Mouse (Mus musculus): ENCODE measurements around the gene Scyl2. TPM values are rescaled to one million over a fixed set of nuclear protein-coding genes. Genes with fewer than 3 reads are reported as not detected.
A peak's percentile ranks its signal among the peaks of the same experiment; 100 is the strongest.
"Not testable (repeated sequence)": the region's sequence is repeated elsewhere in the genome, so short reads cannot be mapped to it uniquely, and the experiment has no call there.

Gene Scyl2
- 1 to 10 TPM; 7.6 to 9.0 TPM for polyA plus RNA-seq (2017; shearing (Covaris generic))

DNA sequence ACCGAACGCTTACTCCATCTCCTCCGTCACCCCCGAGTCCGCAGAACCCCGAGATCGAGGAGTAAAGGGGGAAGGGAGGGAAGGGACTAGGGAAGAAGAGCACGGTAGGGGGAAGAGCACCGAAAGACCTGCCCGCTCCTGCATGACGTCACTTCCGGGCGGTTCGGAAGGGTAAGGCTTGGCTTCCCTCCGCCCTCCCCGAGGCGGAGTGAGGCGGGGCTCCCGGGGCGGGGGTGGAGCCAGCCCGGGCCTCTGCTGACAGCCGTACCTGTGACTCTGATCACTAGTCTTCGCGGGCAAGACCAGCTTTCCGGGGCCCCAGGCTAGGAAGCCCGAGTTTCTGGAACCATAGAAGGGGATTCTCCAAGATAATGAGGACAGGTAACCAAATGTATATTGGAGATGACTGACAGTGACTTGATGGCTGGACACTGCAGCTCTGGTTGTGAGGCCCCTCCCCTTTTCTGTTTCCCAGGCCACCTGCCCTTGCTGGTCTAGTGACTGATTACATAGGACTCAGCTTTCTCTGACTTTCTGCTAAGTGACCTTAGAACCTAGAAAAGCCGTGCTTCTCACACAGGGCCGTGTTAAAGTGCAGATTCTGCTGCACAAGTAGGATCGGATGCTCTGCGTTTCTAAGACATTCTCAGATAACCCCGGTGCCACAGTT is at the start of gene Scyl2:
Scyl2 (minus strand) TSS at position 147 of the 670 bp plus-strand sequence.
- ATAC-seq: peak; percentile 96

DNA sequence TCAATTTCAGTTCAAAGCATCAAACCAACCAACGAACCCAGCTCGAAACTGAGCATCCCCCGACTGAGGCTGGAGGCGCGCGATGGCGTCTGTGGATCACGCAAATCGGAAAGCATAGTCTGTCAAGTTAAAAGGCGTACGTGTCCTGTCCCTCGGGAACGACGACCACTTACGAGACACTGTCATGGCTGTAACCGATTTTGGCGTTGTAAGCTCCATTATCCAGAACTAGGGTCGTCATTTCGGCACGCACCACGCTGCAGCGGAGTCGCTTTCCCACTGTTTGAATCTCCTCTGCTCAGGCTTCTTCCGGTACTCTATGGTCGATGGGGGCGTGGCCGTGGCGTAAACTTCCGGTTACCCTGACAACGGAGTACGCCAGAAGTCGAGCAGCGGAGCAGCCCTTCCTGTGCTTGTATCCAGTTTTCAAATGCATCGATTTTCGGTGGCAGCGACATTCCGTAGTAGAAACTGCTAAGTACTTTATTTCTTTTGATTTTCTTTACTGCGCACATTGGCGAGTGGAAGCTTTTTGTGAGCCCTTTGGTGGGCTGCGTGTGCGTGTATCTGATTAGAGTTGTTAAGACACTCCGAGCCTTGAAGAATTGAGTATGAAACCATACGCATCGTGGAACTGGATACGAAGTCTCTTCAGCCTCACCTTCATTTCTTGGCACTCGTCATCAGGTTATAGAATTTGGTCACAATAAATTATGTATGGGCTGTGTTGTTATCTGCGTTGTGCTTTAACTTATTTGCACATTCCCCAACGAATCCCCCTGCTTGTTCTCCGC is 46.1 kb upstream of the Scyl2 start, which contains the start of gene Actr6:
Actr6 (minus strand) TSS at position 295 of the 794 bp plus-strand sequence.
- peak; percentile 99 for ATAC-seq

DNA sequence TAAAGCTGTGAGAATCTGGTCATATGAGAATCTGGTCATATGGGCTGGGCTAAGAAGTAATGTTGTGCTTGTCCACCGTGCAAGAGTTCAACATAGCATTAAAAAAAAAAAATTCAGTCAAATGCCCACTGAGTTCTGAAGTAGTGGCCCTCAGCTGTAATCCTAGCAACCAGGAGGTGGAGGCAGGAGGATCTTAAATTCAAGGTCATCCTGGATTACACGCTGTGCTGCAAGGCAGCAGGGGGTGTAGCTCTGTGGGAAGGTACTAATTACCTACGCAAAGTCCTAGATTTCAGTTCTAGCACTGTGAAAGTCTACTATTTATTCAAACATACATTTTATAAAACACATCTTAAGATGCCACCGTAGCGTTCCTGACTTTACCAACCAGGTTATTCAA is 45.3 kb upstream of the Scyl2 start:
- no peak for ATAC-seq

DNA sequence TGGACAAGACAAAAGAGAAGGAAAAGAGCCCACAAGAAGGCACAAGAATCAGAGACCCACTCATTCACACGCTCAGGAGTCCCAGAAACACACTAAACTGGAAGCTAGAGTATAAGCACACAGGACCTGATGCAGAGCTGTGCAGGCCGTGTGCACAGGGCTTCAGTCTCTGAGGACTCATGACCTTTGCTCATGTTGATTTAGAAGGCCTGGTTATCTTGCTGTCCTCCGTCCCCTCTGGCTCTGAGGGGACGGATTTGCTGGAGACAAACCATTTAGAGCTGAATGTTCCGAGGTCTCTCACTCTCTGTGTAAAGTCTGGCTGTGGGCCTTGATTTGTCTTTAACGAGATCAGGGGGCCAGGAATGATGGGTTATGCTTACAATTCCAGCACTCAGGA is 44.3 kb upstream of the Scyl2 start:
- ATAC-seq: no peak

DNA sequence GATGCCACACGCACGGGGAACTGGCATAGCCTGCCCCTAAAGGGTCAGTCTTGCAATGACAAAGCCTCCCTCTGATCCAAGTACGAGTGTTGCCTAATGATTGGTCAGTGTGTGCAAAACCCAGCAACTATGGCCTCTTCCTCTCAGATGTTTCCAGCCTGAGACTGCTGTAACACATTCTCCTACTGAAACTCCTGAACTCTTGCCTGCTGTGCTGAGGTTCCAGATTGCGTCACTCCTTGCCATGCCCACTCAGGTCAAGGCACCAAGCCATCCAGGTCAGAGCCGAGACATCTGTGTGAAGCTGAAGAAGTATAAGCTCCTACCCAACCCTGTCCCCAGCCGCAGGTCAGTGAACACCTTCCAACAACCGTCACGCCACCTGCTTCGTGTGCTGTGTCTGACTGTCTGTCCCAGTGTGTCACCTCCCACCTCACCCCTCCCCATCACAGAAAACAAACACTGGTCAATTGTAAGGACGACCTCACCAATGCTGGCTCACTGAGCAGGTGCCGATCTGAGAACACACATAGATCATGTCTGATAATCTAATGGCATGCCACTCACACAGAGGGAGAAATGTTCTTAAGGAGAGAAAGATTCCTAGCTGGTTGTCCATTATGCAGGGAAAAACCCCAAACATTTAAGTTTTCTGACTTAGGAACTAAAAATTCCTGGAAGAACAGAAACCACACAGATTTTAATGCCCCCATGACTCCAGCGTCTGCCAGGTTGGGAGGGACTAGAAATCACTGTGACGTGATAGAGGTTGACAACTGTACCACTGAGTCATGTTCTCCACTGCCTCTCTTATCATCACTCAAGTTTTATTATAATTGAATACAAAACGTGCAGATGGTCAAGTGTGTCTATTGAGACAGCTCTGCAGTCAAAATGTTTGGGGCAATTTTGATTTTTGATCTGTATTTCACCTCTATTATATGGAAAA is 36.4 kb upstream of the Scyl2 start:
- no peak for ATAC-seq

DNA sequence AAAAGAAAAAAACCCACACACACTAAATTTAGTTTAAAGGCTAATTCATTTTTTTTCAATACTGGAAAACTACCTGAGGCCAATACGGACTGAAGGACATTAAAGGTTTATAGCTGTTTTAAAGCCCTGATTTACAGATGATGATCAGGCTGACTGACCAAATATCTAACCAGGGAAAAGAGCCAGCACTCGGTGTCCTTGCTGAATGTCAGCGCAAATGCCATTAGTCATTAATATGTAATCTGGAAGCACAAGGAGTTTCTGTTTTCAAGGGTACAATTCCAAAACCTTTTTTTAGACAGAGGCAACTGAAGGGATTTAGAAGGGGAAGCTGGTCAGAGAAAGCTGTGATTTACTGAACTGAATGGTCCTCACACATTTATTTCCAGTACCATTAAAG is 34.7 kb upstream of the Scyl2 start:
- no peak for ATAC-seq

DNA sequence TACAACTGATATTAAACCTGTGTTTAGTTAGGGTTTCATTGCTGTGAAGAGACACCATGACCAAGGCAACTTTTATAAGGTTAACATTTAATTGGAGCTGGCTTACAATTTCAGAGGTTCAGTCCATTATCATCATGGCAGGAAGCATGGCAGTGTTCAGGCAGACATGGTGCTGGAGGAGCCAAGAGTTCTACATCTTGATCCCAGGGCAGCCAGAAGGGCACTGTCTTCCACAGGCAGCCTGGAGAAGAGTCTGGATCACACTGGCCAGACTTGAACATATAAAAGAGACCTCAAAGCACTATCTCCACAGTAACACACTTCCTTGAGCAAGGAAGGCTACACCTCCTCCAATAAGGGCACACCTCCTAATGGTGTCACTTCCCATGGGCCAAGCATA is 34.2 kb upstream of the Scyl2 start:
- no peak for ATAC-seq

DNA sequence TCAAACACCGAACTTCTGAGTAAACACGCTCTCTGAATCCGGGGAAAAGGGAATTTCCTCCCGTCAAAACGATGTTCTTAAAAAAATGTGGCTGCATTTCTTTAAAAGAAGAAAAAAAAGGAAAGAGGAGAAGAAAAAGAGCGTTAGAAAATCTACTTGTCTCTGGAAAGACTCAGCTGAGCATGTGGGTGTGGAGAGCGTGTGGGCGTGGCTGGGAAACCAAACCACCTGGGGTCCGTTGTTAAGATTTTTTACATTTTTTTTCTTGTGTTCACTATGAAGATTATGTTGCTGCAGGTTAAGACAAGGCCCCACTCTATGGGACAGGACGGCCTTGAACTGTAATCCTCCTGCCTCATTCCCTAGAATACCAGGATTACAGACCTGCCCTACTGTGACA is 28.8 kb upstream of the Scyl2 start:
- no peak for ATAC-seq

DNA sequence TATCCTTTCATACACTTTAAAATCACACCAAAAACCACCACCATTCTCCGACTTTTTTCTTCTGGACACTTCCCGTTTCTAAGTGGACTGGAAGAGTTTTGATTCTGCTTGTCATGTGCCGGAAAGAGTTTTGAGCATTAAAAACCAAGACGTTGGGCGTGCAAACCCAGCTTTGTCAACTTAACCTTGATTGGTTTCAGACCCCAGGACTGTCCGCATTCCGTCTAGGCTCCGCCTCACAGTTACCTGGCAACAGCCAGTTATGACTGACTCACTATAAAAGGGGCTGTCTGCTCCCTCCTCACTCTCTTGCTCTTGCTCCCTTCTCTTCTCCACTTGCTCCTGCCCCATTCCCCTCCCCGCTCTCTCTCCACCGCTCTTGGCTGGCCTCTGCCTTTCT is 22.6 kb upstream of the Scyl2 start:
- peak; percentile 40 for ATAC-seq

DNA sequence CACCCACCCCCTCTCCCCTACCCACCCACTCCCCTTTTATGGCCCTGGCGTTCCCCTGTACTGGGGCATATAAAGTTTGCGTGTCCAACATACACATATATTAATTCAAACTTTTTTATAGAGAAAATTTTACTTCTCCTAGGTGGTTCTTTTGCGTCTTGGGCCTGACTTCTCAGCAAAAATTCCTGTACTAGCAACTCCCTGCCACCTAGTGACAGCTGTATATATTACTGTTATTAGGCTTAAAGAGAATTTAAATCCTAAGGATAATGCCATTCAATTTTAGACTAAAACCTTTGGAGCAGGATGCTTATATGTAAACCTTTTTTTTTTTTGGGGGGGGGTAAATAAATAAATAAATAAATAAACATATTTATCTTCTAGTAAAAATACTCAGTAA is 21.3 kb upstream of the Scyl2 start:
- no peak for ATAC-seq

DNA sequence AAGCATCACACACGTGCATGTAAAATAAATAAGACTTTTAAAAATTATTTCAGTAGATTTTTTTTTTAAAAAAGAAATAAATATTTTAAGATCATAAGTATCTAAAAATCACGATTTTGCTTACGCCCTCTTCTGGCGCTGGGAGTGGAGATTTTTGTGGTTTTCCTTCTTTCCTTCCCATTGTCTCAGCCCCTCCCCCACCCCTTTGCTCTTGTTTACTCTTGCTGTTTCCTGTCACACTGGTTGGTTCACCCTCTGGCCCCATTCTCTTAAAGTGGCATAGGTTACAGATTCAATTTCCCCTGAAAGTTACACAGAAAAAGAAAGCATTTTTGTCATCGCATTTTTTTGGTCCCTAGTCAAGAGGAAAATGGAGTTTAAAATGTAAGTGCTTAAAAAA is 17.0 kb upstream of the Scyl2 start:
- ATAC-seq: peak; percentile 94

DNA sequence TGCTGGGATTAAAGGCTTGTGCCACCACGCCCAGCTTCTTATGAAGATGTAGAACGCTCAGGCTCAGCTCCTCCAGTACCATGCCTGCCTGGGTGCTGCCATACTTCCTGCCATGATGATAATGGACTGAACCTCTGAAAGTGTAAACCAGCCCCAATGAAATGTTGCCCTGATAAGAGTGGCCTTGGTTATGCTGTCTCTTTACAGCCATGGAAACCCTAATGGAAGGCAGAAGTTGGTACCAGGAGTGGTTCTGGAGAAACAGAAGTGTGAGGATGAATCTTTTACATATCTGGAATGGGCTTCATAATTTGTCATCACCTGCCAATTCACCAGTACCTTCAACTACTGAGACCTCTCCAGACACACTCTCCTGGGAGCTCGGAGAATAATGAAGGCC is 11.9 kb upstream of the Scyl2 start:
- ATAC-seq: no peak

DNA sequence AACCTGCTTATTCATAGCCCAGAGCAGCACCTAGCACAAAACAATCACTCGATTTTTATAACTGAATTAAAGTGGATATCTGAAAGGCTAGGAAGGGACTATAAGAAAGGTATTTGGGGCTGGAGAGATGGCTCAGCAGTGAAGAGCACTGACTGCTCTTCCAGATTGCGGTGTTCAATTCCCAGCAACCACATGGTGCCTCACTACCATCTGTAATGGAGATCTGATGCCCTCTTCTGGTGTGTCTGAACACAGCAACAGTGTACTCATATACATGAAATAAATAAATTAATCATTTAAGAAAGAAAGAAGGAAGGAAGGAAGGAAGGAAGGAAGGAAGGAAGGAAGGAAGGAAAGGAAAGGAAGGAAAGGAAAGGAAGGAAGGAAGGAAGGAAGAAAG is 10.2 kb upstream of the Scyl2 start:
- not testable (repeated sequence) for ATAC-seq

DNA sequence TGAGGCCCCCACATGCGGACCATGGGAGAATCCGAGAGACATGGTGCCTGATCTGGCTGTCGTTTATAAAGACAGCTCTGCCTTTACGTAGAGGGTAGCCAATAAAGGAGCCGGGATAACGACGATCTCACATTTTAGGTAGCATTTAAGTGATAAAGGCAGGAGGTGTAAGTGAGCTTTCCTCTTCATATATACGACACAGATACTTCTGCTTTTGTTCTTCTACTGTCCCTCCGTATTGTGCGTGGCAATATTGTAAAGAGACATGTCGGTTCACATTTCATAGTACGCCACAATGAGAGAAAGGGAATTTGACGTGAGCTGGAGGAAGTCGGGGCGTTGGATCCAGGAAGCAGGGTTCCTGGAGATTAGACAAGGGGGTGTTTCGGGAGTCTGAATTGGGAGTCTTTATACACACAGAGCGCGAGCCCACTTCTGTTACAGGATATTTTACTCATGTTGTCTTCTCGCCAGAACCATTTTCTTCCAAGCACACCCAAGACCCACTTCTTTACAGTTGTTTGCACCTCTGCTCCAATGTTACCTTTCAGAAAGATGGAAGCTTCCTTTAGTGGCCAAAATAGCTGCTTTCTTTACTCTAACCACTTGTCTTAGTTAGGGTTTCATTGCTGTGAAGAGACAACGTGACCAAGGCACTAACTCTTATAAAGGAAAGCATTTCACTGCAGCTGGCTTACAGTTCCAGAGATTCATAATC is 9.3 kb upstream of the Scyl2 start:
- no peak for ATAC-seq

DNA sequence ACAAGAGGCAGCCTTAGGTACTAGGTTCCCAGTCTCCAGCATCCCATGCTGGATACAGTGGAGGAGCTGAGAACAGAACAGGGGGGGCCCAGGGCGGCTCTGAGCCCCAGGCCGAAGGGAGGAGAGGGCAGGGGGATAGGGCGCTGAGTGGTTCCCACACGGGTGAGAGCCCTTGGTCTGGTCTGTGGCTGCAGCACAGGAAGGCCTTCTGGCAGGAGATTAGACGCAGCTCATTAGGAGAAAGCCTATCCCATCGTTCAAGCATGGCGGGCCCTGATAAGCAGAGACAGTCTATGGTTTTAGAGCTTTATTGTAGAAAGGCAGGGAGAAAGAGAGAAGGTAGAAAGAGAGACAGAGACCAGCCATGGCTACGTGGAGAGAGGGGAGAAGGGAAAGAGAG is 3.9 kb upstream of the Scyl2 start:
- ATAC-seq: no peak

DNA sequence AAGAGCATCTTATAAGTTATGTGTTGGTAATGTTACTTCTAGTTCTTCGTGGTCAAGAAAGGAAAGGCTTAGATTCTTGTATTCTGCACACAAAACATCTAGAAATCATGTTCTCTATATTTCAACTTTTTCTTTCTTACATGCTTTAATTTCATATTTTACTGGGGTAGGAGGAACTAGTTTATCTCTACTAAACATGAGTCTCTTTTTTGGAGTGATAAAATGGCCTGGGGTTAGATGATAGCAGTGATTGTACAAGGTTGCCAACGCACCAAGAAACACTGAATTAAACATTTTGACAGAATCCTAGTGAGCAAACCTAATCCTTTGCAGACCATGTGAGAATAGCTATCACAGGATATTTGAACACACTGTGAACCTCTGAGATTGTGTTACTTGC is 1.4 kb upstream of the Scyl2 start:
- ATAC-seq: no peak

DNA sequence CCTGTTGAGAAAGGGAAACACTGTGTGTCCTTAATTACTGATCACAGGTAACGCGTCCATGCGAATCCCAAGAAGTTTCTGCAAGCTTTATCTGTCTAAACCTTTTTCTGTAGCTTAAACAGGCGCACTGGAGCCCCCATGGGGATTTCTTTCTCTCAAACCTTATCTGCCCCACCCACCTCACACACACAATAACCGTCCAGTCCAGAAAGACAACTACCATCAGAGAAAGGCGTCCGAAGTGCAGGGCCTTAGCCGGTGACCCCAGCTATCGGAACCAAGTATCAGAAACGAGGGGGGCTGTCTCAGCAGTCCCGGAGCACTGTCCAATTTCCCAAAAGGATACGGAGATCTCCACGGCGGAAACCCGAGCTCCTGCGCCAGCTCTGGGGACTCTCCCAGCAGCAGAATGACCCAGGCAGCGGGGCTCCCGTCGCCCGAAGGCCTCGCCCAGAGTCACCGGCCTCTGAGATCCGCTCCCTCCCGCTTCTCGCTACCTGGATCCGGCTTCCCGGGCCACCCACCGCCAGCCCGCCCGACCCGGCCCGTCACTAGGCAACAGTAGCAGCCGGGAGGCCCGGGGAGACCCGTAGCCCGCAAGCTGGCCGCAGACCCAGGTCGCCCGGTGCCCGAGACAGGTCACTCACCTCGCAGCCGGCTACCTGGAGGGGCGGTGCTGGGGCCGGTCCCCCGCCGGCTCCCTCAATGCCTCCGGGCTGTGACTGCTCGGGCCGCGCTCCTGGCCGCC is 520 bp downstream of the Scyl2 start:
- ATAC-seq: peak; percentile 37

DNA sequence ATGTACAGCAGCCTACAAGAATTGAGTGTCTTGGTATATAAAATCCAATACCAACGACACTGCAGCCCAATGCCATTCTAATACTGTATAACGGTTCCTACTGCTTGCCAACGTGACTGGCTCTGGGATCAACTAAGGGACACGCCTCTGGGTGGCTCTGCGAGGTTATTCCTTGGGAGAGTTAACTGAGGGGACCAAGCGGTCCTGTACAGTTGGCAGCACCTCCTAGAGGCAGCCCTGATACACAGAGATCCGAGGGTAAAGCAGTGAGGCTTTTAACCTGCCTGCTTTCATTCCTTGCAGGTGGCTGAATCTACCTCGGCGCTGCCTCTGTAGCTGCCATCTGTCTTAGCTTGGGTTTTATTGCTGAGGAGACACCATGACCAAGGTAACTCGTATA is 3.1 kb downstream of the Scyl2 start:
- ATAC-seq: no peak

DNA sequence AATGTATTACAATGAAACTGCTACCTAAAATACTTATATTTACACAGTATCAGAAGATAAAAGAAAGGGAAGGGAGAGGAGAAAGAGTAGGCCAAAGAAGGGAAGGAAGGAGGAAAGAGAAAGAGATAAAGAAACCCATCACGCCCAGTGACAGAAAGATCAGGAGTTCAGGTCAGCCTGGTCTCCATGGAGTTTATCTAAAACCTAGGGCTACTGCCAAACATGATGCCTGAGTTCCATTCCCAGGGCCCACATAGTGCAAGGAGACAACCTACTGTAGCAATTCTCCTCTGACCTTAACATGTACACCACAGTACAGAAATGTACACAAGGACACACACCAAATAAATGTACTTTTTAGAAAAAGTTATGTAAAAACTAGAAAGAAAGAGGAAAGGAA is 3.9 kb downstream of the Scyl2 start:
- no peak for ATAC-seq

DNA sequence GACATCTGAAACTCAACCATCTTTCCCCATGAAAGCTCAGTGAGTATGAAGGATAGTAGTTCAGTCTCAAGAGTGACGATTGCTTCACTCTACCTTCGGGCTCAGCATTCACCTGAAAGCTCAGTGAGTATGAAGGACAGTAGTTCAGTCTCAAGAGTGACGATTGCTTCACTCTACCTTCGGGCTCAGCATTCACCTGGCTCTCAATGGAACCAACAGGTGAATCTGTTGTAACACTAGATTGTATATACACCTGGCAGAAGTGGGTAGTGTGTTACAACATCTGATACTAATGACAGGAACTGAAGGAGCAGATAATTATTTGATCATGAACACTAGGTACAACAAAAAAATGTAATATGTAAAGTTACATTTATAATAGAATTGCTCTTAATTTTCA is 4.4 kb downstream of the Scyl2 start:
- ATAC-seq: no peak

DNA sequence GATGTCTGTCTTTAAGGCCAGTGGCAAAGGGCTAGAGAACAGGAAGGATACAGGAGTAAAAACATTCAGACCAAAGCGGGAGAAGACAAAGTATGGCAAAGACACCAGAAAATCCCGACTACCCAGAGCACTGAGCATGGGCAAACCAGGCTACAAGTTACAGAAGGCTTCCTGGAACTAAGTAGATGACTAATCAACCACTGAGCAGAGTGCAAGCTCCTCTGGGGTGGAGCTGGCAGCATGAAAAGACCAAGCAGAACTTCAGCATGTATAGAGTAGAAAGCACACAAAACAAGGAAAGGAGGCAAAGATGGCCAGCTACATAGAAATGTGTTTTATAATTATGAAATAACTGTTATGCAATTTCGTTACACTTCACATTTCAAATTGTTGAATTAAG is 5.6 kb downstream of the Scyl2 start:
- ATAC-seq: no peak

DNA sequence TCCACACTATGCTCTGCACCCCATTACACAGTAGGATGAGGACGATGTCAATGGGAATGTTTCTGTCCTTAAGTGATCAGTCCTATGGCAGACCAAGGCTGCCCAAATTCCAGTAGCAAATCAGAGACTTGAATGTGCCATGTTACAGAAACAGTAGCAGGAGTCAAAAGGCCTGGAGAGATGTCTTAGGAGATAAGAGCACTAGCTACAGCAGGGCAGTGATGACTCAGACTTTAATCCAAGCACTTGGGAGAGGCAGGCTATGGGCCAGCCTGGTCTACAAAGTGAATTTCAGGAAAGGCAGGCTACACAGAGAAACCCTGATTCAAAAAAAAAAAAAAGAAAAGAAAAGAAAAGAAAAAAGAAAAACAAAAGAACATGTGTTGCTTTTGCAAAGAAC is 6.6 kb downstream of the Scyl2 start:
- no peak for ATAC-seq

Data from activated CD4-positive, CD25-positive, alpha-beta regulatory T cell, adult 4 months (primary cell).